Mouse (Mus musculus): ENCODE results near the gene Ptar1. TPM values are rescaled to one million over a fixed set of nuclear protein-coding genes. Genes with fewer than 3 reads are reported as not detected.

Ptar1 gene
- total RNA-seq (2014; rRNA removed) (23.2 and 24.9 TPM in 2 replicates), polyA plus RNA-seq (2015; fragmentation: Nextera tagmentation; extraction: Ambion mirVana) (3.6 and 4.1 TPM in 2 replicates)

GRCm38 (mm10) chr19:23687296-23688021, at the start of gene Ptar1:
Gene Ptar1, plus strand, starts transcription at chr19:23687429.
- DNase-seq (ENCODE audit: low spot score): peak; percentile 85
- TF ChIP-seq CTCF (IDR thresholded peaks at IDR 0.05): no peak
- Histone ChIP-seq H3K27me3 (ENCODE audit: insufficient read depth, low read length) (no peaks in the 10 kb centered on the region), H3K4me2 (ENCODE audit: low read depth, low read length, poor library complexity, severe bottlenecking) (peak within 1 kb of the TSS; percentile 79), H3K9ac (replicated peaks; ENCODE audit: low read length, poor library complexity, severe bottlenecking) (peak within 1 kb of the TSS; percentile 88), H3K4me1 (ENCODE audit: insufficient read depth, low read length) (no peaks in the 10 kb centered on the region; the same call in 1 of the 2 replicates), H3K4me3 (ENCODE audit: low read depth, low read length) (peak within 1 kb of the TSS; percentile 87), H3K36me3 (ENCODE audit: insufficient read depth, low read length) (no peaks in the 10 kb centered on the region), H3K27ac (ENCODE audit: low read depth, low read length) (peak within 1 kb of the TSS; percentile 93), H3K9me3 (ENCODE audit: low read length) (no peaks in the 10 kb centered on the region)
- WGBS: under 1% methylated on average over 40 of the region's 93 CpGs
- peak; percentile 88 for ATAC-seq (ENCODE audit: low FRiP score)

- no peak for DNase-seq (ENCODE audit: low spot score)
- no peaks in the 10 kb centered on the region for H3K4me1 ChIP-seq (ENCODE audit: insufficient read depth, low read length)
- H3K27ac ChIP-seq (ENCODE audit: low read depth, low read length): no peak overlapping the region
- no peak overlapping the region for H3K4me2 ChIP-seq (ENCODE audit: low read depth, low read length, poor library complexity, severe bottlenecking)
- H3K9ac ChIP-seq (replicated peaks; ENCODE audit: low read length, poor library complexity, severe bottlenecking): no peak overlapping the region
- no peaks in the 10 kb centered on the region for H3K9me3 ChIP-seq (ENCODE audit: low read length)
- no peaks in the 10 kb centered on the region for H3K27me3 ChIP-seq (ENCODE audit: insufficient read depth, low read length)
- TF ChIP-seq CTCF (IDR thresholded peaks at IDR 0.05): no peak
- H3K4me3 ChIP-seq (ENCODE audit: low read depth, low read length): no peak overlapping the region
- ATAC-seq (ENCODE audit: low FRiP score): no peak
- 89% methylated on average over 5 of the region's 5 CpGs for WGBS
- no peaks in the 10 kb centered on the region for H3K36me3 ChIP-seq (ENCODE audit: insufficient read depth, low read length)
Measured at GRCm38 (mm10) chr19:23643819-23644218, 43.4 kb upstream of the Ptar1 start.

DNA sequence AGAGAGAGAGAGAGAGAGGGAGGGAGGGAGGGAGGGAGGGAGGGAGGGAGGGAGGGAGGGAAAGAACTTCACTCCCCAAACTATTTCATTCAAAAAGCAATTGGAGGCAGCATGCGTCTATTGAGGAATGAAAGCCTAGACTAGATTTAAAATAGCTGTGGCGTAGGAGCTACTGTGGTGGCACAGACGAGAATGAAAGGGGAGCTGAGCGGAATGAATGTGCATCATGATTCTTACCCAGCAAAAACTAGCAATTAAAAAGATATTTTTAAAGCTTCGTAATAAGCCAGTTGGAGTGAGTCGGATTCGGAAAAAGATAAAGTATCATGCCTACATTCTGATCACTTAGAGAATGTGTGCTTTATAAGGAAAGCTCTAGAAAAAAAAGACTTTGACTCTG, 41.9 kb upstream of the Ptar1 start:
- Histone ChIP-seq H3K27ac (ENCODE audit: low read depth, low read length) (no peak overlapping the region), H3K4me1 (ENCODE audit: insufficient read depth, low read length) (no peaks in the 10 kb centered on the region), H3K27me3 (ENCODE audit: insufficient read depth, low read length) (no peaks in the 10 kb centered on the region), H3K36me3 (ENCODE audit: insufficient read depth, low read length) (no peaks in the 10 kb centered on the region), H3K4me2 (ENCODE audit: low read depth, low read length, poor library complexity, severe bottlenecking) (no peak overlapping the region), H3K4me3 (ENCODE audit: low read depth, low read length) (no peak overlapping the region), H3K9me3 (ENCODE audit: low read length) (no peaks in the 10 kb centered on the region), H3K9ac (replicated peaks; ENCODE audit: low read length, poor library complexity, severe bottlenecking) (no peak overlapping the region)
- DNase-seq (ENCODE audit: low spot score): no peak
- 70% methylated on average over 7 of the region's 7 CpGs for WGBS
- no peak for ATAC-seq (ENCODE audit: low FRiP score)
- no peak for TF ChIP-seq CTCF (IDR thresholded peaks at IDR 0.05)

GRCm38 (mm10) chr19:23647308-23647707, 39.9 kb upstream of the Ptar1 start:
- ATAC-seq (ENCODE audit: low FRiP score): no peak
- TF ChIP-seq CTCF (IDR thresholded peaks at IDR 0.05): no peak

GRCm38 (mm10) chr19:23652644-23653043, 34.6 kb upstream of the Ptar1 start, which contains the start of gene 1700028P14Rik:
Gene 1700028P14Rik, minus strand, starts transcription at chr19:23652812.
- peak; percentile 87; the same call in 1 of the 2 replicates for ATAC-seq (ENCODE audit: low FRiP score)
- 7% methylated on average over 13 of the region's 13 CpGs for WGBS
- TF ChIP-seq CTCF (IDR thresholded peaks at IDR 0.05): no peak

More at GRCm38 (mm10) chr19:23647308-23647707, 39.9 kb upstream of the Ptar1 start:
- H3K4me2 ChIP-seq (ENCODE audit: low read depth, low read length, poor library complexity, severe bottlenecking): no peak overlapping the region
- no peaks in the 10 kb centered on the region for H3K27me3 ChIP-seq (ENCODE audit: insufficient read depth, low read length)
- no peaks in the 10 kb centered on the region for H3K36me3 ChIP-seq (ENCODE audit: insufficient read depth, low read length)
- no peaks in the 10 kb centered on the region for H3K9me3 ChIP-seq (ENCODE audit: low read length)
- no peak overlapping the region for H3K9ac ChIP-seq (replicated peaks; ENCODE audit: low read length, poor library complexity, severe bottlenecking)
- H3K4me1 ChIP-seq (ENCODE audit: insufficient read depth, low read length): no peaks in the 10 kb centered on the region
- WGBS: 89% methylated on average over 7 of the region's 7 CpGs
- H3K27ac ChIP-seq (ENCODE audit: low read depth, low read length): no peak overlapping the region
- no peak overlapping the region for H3K4me3 ChIP-seq (ENCODE audit: low read depth, low read length)
- no peak for DNase-seq (ENCODE audit: low spot score)

DNA sequence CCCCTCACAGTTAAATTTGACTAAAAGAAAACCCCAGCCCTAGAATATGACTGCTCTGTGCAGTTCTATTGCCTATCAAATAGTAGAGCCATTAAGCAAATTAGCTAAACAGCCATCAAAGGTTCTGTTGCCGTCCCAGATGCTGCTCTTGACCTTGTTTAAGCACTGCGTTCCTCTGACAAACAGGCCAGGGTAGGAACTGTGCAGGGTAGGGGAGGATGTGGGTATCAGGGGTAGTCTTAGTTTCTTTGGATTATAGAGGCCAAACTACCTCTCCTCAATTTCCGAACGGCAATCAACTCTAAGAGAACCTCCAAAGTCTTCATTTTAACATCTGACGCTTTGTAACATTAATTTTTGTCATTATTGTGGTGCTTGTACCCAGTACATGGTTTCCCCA, 34.1 kb upstream of the Ptar1 start:
- H3K27ac ChIP-seq (ENCODE audit: low read depth, low read length): no peak overlapping the region
- no peak overlapping the region for H3K4me3 ChIP-seq (ENCODE audit: low read depth, low read length)
- no peak overlapping the region for H3K4me2 ChIP-seq (ENCODE audit: low read depth, low read length, poor library complexity, severe bottlenecking)
- DNase-seq (ENCODE audit: low spot score): no peak
- no peaks in the 10 kb centered on the region for H3K4me1 ChIP-seq (ENCODE audit: insufficient read depth, low read length)
- H3K27me3 ChIP-seq (ENCODE audit: insufficient read depth, low read length): no peaks in the 10 kb centered on the region
- no peak overlapping the region for H3K9ac ChIP-seq (replicated peaks; ENCODE audit: low read length, poor library complexity, severe bottlenecking)
- no peak for TF ChIP-seq CTCF (IDR thresholded peaks at IDR 0.05)
- 96% methylated on average over 5 of the region's 5 CpGs for WGBS
- H3K36me3 ChIP-seq (ENCODE audit: insufficient read depth, low read length): no peaks in the 10 kb centered on the region
- H3K9me3 ChIP-seq (ENCODE audit: low read length): no peaks in the 10 kb centered on the region
- no peak for ATAC-seq (ENCODE audit: low FRiP score)

More at GRCm38 (mm10) chr19:23652644-23653043, 34.6 kb upstream of the Ptar1 start, which contains the start of gene 1700028P14Rik:
- Histone ChIP-seq H3K27ac (ENCODE audit: low read depth, low read length) (no peak within 1 kb of the TSS), H3K4me2 (ENCODE audit: low read depth, low read length, poor library complexity, severe bottlenecking) (peak within 1 kb of the TSS; percentile 47), H3K27me3 (ENCODE audit: insufficient read depth, low read length) (no peaks in the 10 kb centered on the region), H3K36me3 (ENCODE audit: insufficient read depth, low read length) (no peaks in the 10 kb centered on the region), H3K9ac (replicated peaks; ENCODE audit: low read length, poor library complexity, severe bottlenecking) (no peak within 1 kb of the TSS), H3K4me3 (ENCODE audit: low read depth, low read length) (peak within 1 kb of the TSS; percentile 31), H3K4me1 (ENCODE audit: insufficient read depth, low read length) (no peaks in the 10 kb centered on the region), H3K9me3 (ENCODE audit: low read length) (no peaks in the 10 kb centered on the region)
- DNase-seq (ENCODE audit: low spot score): peak; percentile 75

Data from midbrain, postnatal 0 days (tissue).